Mouse (Mus musculus): ENCODE measurements around the gene Mettl7b. TPM values are rescaled to one million over a fixed set of nuclear protein-coding genes. Genes with fewer than 3 reads are reported as not detected.

Mettl7b gene
- polyA plus RNA-seq, 1 experiment from 2014 or later = 6.1 TPM

- H3K27me3 ChIP-seq = no peaks in the 10 kb centered on the region
- ChIA-PET POLR2A (interaction anchor here (0.6 to 3.1 kb wide), 6 partner anchors 9 to 65 kb away, joined by 3 to 16 read pairs (median 6); partner anchors contain the start of gene Rdh5), CTCF (interaction anchor here (0.7 to 5.1 kb wide), 14 partner anchors 9 to 72 kb away, joined by 3 to 48 read pairs (median 6); partner anchors contain the start of genes Bloc1s1, Cd63, Mettl7b and Rdh5)
- no peak for ATAC-seq
- in situ Hi-C loops (cut with MboI; ENCODE audit: low pct_unique_long_range_greater_than_20kb) = loop anchor here (25.0 kb wide), 1 partner anchor 1250 kb away; the partner anchor contains the start of genes Nab2 and Nemp1
- no peak for TF ChIP-seq CTCF (IDR thresholded peaks at IDR 0.05)
- DNase-seq (ENCODE audit: low read depth, low spot score) = no peak
These were observed 48.0 kb downstream of the Mettl7b start for GRCm38 (mm10) chr10:128912791-128913190.

GRCm38 (mm10) chr10:128912268-128912667 is 48.5 kb downstream of the Mettl7b start:
- no peaks in the 10 kb centered on the region for H3K27me3 ChIP-seq
- in situ Hi-C loops (cut with MboI; ENCODE audit: low pct_unique_long_range_greater_than_20kb) = loop anchor here (25.0 kb wide), 1 partner anchor 1250 kb away; the partner anchor contains the start of genes Nab2 and Nemp1
- no peak for TF ChIP-seq CTCF (IDR thresholded peaks at IDR 0.05)
- POLR2A ChIA-PET = interaction anchor here (1.1 to 3.1 kb wide), 2 partner anchors 9 to 11 kb away, joined by 3 to 16 read pairs; partner anchors contain the start of gene Rdh5
- no peak for DNase-seq (ENCODE audit: low read depth, low spot score)
- CTCF ChIA-PET = interaction anchor here (1.4 to 2.2 kb wide), 7 partner anchors 10 to 65 kb away, joined by 3 to 12 read pairs (median 8); partner anchors contain the start of genes Bloc1s1 and Rdh5
- no peak for ATAC-seq

DNA sequence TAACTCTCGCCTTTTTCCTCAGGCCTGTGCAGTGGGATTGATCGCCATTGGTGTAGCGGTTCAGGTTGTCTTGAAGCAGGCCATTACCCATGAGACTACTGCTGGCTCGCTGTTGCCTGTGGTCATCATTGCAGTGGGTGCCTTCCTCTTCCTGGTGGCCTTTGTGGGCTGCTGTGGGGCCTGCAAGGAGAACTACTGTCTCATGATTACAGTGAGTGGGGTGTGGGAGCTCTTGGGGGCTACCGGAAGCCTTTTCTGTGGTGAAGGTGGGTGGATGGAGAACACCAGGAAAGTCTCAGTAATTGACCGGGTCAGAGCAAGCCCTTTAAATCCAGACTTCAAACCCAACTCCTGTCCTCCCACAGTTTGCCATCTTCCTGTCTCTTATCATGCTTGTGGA is 49.4 kb downstream of the Mettl7b start:
- no peak for TF ChIP-seq CTCF (IDR thresholded peaks at IDR 0.05)
- ChIA-PET CTCF (interaction anchor here (1.5 to 1.6 kb wide), 2 partner anchors 10 to 34 kb away, joined by 4 to 5 read pairs; no protein-coding TSS in a partner anchor), POLR2A (interaction anchor here (0.7 to 3.1 kb wide), 3 partner anchors 10 to 20 kb away, joined by 3 to 16 read pairs (median 3); no protein-coding TSS in a partner anchor)
- DNase-seq (ENCODE audit: low read depth, low spot score) (no peak), ATAC-seq (no peak)
- H3K27me3 ChIP-seq = no peaks in the 10 kb centered on the region
- in situ Hi-C loops (cut with MboI; ENCODE audit: low pct_unique_long_range_greater_than_20kb) = loop anchor here (25.0 kb wide), 1 partner anchor 1249 kb away; the partner anchor contains the start of genes Nab2 and Nemp1

GRCm38 (mm10) chr10:128910066-128910841 is 50.5 kb downstream of the Mettl7b start:
- CTCF ChIA-PET = interaction anchor here (1.5 to 1.7 kb wide), 2 partner anchors 11 to 12 kb away, joined by 4 to 5 read pairs; partner anchors contain the start of gene Rdh5
- no peak for TF ChIP-seq CTCF (IDR thresholded peaks at IDR 0.05)
- in situ Hi-C loops (cut with MboI; ENCODE audit: low pct_unique_long_range_greater_than_20kb) = loop anchor here (25.0 kb wide), 1 partner anchor 1248 kb away; the partner anchor contains the start of genes Nab2 and Nemp1

DNA sequence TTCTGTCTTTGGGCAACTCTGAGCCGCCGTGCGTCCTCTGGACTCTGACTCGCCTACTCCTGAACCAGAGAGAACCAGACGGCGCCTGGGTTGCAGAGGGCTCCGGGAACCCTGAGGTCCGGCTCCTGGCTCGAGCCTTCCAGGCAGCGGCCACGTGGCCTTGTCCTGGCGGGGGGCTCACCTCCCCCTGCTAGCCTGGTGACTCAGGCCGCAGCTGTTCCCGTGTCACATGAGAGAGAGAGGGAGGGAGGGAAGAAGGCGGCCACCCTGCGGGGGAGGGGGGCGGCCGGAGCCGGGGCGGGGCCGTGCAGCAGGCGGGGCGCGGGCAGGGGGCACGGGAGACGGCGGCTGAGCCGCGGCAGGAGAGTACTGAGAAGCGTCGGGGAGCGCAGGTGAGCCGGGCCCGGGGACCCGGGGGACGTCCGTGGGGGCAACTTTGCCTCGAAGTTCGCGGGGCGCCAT is 51.2 kb downstream of the Mettl7b start:
- ChIA-PET POLR2A (interaction anchor here (0.5 to 3.5 kb wide), 8 partner anchors 9 to 204 kb away, joined by 3 to 28 read pairs (median 4); partner anchors contain the start of genes Bloc1s1, Gdf11 and Rdh5), CTCF (interaction anchor here (1.0 to 2.5 kb wide), 10 partner anchors 13 to 69 kb away, joined by 3 to 8 read pairs (median 4); partner anchors contain the start of genes Bloc1s1 and Rdh5)
- no peak for DNase-seq (ENCODE audit: low read depth, low spot score)
- in situ Hi-C loops (cut with MboI; ENCODE audit: low pct_unique_long_range_greater_than_20kb) = loop anchor here (25.0 kb wide), 1 partner anchor 1247 kb away; the partner anchor contains the start of genes Nab2 and Nemp1
- no peaks in the 10 kb centered on the region for H3K27me3 ChIP-seq
- TF ChIP-seq CTCF (IDR thresholded peaks at IDR 0.05) = no peak
- ATAC-seq = peak; percentile 82

More at GRCm38 (mm10) chr10:128910066-128910841, 50.5 kb downstream of the Mettl7b start:
- DNase-seq (ENCODE audit: low read depth, low spot score) = no peak
- no peaks in the 10 kb centered on the region for H3K27me3 ChIP-seq
- peak; percentile 10 for ATAC-seq
- POLR2A ChIA-PET = interaction anchor here (0.6 to 3.5 kb wide), 6 partner anchors 8 to 205 kb away, joined by 3 to 28 read pairs (median 4); partner anchors contain the start of genes Bloc1s1, Gdf11 and Rdh5

DNA sequence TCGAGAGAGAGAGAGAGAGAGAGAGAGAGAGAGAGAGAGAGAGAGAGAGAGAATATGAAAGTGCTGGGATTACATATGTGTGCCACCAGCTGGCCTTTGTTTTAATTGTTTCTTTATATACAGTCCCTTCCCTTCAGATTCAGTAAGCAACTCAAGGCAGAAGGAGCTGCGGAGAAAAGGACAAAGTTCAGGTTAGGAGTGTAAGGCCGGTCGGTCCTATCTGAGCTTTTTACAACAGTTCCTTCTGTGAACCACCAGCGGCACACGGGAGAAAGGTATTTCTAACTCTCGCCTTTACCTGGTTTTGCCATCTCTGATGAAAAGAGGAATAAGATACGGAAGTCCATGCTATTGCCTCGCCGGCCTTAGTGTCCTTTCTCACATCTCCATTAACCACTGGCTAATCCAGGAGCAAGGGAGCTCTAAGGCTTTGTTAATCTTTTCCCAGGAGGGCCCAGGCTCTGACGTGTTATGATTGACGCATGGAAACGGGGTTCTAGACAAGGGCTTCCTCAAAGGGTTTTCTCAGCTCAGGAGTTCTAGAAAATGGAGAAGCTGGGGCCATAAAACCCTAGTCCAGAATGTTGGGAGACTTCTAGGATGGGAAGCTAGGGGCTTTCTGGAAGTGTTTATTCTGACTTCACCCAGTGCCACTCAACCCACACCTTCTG is 51.9 kb downstream of the Mettl7b start:
- POLR2A ChIA-PET = interaction anchor here (0.5 to 3.5 kb wide), 8 partner anchors 9 to 75 kb away, joined by 3 to 28 read pairs (median 4); partner anchors contain the start of genes Bloc1s1, Gdf11 and Rdh5
- DNase-seq (ENCODE audit: low read depth, low spot score) = no peak
- in situ Hi-C loops (cut with MboI; ENCODE audit: low pct_unique_long_range_greater_than_20kb) = loop anchor here (25.0 kb wide), 1 partner anchor 1247 kb away; the partner anchor contains the start of genes Nab2 and Nemp1
- no peak for TF ChIP-seq CTCF (IDR thresholded peaks at IDR 0.05)
- CTCF ChIA-PET = interaction anchor here (1.0 to 2.5 kb wide), 11 partner anchors 13 to 70 kb away, joined by 3 to 8 read pairs (median 4); partner anchors contain the start of genes Bloc1s1 and Rdh5
- no peaks in the 10 kb centered on the region for H3K27me3 ChIP-seq
- ATAC-seq = no peak

Other genes with a start within 250 kb of the Mettl7b start
- 9.9 TPM for gene Dgka, start 216.1 kb downstream of the Mettl7b start, polyA plus RNA-seq (2021)
- gene Pym1, start 213.1 kb downstream of the Mettl7b start, polyA plus RNA-seq (2021) = 37.8 TPM
- gene Mmp19, start 170.1 kb downstream of the Mettl7b start, polyA plus RNA-seq (2021) = 18.6 TPM
- 81.8 TPM for gene Dnajc14, start 156.9 kb downstream of the Mettl7b start, polyA plus RNA-seq (2021)
- 26.7 TPM for gene Tmem198b, start 156.6 kb downstream of the Mettl7b start, polyA plus RNA-seq (2021)
- 105 TPM for gene Sarnp, start 143.7 kb downstream of the Mettl7b start, polyA plus RNA-seq (2021)
- 56.5 TPM for gene Ormdl2, start 139.3 kb downstream of the Mettl7b start, polyA plus RNA-seq (2021)
- 62.3 TPM for gene Gdf11, start 69.3 kb downstream of the Mettl7b start, polyA plus RNA-seq (2021)
- gene Cd63, start 60.0 kb downstream of the Mettl7b start, polyA plus RNA-seq (2021) = 2,035 TPM
- 10.8 TPM for gene Rdh5, start 38.1 kb downstream of the Mettl7b start, polyA plus RNA-seq (2021)
- gene Bloc1s1, start 37.0 kb downstream of the Mettl7b start, polyA plus RNA-seq (2021) = 203 TPM
- gene Itga7, start 27.2 kb downstream of the Mettl7b start, polyA plus RNA-seq (2021) = 20.3 TPM
- gene Olfr9, start 28.4 kb upstream of the Mettl7b start, polyA plus RNA-seq (2021) = not detected
- not detected for gene Olfr763, start 49.8 kb upstream of the Mettl7b start, polyA plus RNA-seq (2021)
- not detected for gene Olfr764-ps1, start 78.9 kb upstream of the Mettl7b start, polyA plus RNA-seq (2021)
- gene Olfr765, start 89.0 kb upstream of the Mettl7b start, polyA plus RNA-seq (2021) = not detected
- gene Olfr766-ps1, start 108.0 kb upstream of the Mettl7b start, polyA plus RNA-seq (2021) = not detected
- gene Olfr767, start 121.9 kb upstream of the Mettl7b start, polyA plus RNA-seq (2021) = 0.03 TPM
- not detected for gene Olfr768, start 138.4 kb upstream of the Mettl7b start, polyA plus RNA-seq (2021)
- gene Olfr769, start 156.9 kb upstream of the Mettl7b start, polyA plus RNA-seq (2021) = not detected
- not detected for gene Olfr770, start 178.0 kb upstream of the Mettl7b start, polyA plus RNA-seq (2021)
- not detected for gene Olfr771, start 203.8 kb upstream of the Mettl7b start, polyA plus RNA-seq (2021)
- gene Olfr772, start 216.9 kb upstream of the Mettl7b start, polyA plus RNA-seq (2021) = not detected
- gene Olfr773, start 226.4 kb upstream of the Mettl7b start, polyA plus RNA-seq (2021) = not detected

Measured in Patski (cell line).